Mouse (Mus musculus): ENCODE data around the gene Rere.
"Not testable (repeated sequence)": the region's sequence is repeated elsewhere in the genome, so short reads cannot be mapped to it uniquely, and the experiment has no call there.

The Rere gene

GRCm38 (mm10) chr4:150592087-150592486 is 310.6 kb downstream of the Rere start:
- no peak for DNase-seq

GRCm38 (mm10) chr4:150593473-150594217 is 312.2 kb downstream of the Rere start:
- no peak for DNase-seq

- no peak for DNase-seq
Measured at GRCm38 (mm10) chr4:150594298-150594829, 312.9 kb downstream of the Rere start.

- DNase-seq, result no peak
Measured at GRCm38 (mm10) chr4:150595071-150595470, 313.6 kb downstream of the Rere start.

- DNase-seq, result no peak
Measured at GRCm38 (mm10) chr4:150595991-150596390, 314.5 kb downstream of the Rere start.

DNA sequence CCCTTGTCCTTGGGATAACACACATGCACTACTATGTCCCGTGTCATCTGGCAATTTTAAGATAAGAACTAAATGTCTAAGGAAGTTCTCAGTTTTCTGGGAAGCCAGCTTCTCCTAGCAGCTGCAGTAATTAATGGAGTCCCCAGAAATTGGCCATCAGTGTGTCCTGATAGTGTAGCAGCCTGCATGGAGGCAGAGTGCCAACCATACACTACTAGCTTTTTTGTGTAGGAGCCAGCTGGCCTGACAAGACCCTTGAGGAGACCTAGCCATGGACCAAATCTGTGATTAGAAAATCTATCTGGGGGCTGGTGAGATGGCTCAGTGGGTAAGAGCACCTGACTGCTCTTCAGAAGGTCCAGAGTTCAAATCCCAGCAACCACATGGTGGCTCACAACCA is 317.2 kb downstream of the Rere start:
- DNase-seq, result no peak

DNA sequence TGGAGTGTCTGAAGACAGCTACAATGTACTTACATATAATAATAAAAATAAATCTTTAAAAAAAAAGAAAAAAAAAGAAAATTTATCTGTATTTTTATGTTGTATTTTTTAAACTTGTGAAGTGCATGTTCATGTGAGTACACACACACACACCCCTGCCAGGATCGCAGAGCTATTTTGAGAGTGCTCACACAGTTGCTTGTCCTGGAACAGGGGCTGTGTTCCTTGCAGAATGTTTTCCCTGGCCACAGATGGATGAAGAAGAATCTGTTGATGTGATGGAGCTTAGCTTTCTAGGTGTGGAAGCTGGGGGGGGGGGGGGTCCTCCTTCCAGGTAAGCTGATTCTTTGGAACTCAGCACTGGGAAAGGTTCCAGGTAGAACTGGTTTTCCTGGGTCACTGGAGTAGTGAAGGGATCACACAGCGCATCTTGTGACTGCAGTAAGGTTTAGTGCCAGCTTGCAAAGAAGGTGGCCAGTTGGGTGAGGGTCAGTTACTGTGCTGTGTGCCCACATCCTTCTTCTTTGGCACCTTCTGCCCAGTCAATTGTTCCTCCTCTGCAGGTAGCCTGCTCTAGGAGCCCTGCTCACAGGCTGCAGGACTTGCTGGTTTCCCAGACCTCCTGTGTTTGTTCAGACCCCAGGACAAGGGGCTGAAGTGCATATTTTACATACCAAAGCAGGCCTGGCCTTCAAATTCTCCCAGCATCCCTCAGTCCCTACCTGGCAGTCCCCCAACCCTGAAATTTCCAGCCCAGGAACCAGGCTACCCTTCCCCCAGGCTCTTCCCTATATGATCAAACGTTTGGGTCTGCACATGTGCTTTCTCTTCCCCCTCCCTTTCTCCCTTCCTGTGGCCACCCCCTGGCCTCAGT is 317.9 kb downstream of the Rere start:
- no peak for DNase-seq

DNA sequence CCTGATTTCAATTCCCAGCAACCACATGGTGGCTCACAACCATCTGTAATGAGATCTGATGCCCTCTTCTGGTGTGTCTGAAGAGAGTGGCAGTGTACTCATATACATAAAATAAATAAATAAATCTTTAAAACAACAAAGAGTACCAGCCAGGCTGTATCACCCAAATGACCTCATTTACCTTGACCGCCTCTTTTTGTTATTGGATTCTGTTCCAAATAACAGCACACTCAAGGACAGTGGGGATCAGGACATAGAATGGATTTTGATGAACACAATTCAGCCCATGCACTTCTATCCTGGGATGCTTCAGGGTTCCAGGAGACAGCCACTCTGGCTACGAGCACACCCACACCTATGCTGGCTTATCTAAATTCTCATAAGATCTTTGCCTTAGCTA is 319.1 kb downstream of the Rere start:
- not testable (repeated sequence) for DNase-seq

DNA sequence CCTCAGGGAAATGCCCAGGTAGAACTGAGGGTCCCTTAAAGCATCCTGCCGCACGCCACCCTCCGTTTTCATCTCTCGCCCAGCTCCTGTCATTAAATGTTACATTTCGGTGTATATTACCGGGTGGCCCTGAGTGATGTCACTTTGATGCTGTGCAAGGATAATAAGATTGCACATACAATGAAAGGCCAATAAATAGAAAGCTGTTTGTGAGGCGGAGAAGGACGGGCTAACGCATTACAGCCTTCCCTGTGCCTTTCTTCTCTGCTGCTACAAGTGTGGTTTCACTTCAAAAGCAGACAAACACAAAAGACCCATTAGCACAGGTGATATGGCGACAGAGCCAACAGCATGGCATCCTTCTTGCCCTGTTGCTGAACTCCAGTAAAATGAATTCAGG is 320.0 kb downstream of the Rere start:
- DNase-seq, result no peak

GRCm38 (mm10) chr4:150603366-150604061 is 322.1 kb downstream of the Rere start:
- no peak for DNase-seq

GRCm38 (mm10) chr4:150605804-150606203 is 324.4 kb downstream of the Rere start:
- no peak for DNase-seq

DNA sequence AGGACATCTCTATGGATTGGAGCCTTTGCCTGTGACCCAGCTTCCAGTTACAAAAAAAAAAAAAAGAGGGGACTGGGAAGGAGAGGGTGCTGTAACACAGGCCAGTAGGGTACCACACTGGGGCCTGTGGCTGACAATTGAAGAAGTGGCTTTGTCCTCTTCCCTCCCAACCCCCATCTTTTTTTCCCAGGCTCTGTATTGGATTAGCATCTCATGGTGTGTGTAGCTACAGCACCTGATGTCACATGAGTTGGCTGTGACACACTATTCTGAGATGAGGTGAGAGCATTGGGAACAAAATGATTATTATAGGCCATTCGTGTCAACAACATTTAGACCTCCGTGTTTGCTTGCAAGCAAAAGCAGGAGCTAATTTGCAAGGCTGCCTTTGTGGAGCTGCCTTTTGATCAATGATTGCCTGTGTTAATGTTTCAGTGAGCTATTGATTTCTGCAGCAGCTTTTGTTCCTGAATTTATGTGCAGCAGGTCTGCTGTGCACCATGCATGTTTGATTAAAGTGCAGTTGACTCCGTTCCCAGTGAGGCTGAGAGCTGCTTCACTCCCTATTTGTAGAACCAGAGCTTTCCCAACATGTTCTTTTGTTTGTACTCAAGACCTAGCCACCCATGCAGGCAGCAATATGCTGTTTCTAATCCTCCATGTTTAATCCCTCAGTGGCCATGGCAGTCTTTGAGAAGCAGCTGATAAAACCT is 325.2 kb downstream of the Rere start:
- no peak for DNase-seq

- DNase-seq, result no peak
Measured at GRCm38 (mm10) chr4:150608670-150609069, 327.2 kb downstream of the Rere start.

DNA sequence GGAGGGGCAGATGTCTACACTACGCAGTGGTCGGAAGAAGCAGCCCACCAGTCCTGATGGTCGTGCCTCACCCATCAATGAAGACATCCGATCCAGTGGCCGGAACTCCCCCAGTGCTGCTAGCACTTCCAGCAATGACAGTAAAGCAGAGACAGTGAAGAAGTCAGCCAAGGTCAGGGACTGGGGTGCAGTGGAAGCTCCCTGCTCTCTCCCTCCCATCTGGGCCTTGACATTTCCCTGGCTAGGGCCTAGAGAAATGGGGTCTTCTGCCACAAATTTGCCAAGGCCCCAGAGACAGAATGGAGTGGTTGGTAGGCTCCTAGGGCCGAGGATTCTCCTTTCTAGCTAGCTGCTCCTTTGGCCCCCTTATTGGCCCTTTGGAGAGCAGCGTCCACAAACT is 332.3 kb downstream of the Rere start:
- DNase-seq, result no peak

DNA sequence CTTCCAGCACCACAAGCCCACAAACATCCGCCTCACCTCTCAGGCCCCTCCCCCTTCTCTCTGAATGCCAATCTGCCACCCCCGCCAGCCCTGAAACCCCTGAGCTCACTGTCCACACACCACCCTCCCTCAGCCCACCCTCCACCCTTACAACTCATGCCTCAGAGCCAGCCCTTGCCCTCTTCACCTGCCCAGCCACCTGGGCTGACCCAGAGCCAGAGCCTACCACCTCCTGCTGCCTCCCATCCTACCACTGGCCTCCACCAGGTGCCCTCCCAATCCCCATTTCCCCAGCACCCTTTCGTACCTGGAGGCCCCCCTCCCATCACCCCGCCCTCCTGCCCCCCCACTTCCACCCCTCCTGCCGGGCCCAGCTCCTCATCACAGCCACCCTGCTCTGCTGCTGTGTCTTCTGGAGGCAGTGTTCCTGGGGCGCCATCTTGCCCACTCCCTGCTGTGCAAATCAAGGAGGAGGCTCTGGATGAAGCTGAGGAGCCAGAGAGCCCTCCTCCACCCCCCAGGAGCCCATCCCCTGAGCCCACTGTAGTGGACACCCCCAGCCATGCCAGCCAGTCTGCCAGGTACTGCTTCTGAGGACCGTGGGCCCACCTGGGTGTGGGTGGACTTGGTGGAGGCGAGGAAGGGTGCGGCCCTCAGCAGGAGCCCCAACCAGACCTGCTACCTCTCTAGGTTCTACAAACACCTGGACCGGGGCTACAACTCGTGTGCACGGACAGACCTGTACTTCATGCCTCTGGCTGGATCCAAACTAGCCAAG is 334.0 kb downstream of the Rere start:
- no peak for DNase-seq

GRCm38 (mm10) chr4:150616029-150616420 is 334.6 kb downstream of the Rere start:
- DNase-seq, result no peak

GRCm38 (mm10) chr4:150616841-150617240 is 335.4 kb downstream of the Rere start:
- no peak for DNase-seq

GRCm38 (mm10) chr4:150619011-150619410 is 337.6 kb downstream of the Rere start:
- no peak for DNase-seq

DNA sequence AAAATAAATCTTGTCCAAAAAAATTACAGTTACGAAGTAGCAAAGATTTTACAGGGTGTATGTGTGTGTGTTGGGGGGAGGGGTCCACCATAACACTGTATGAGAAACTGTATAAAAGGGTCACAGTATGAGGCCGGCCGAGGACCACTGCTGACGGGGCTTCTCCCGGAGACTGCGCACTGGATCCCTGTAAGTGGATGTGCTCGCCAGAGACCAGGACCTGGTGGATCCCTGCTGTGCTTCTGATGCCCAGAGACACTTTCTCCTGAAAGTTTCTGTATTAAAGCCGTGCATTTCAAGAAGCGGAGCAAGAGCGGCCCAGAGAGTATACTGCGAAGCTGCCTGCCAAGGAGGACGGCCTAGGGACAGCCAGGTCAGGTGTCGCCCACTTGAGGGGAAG is 341.2 kb downstream of the Rere start:
- DNase-seq, result no peak

DNA sequence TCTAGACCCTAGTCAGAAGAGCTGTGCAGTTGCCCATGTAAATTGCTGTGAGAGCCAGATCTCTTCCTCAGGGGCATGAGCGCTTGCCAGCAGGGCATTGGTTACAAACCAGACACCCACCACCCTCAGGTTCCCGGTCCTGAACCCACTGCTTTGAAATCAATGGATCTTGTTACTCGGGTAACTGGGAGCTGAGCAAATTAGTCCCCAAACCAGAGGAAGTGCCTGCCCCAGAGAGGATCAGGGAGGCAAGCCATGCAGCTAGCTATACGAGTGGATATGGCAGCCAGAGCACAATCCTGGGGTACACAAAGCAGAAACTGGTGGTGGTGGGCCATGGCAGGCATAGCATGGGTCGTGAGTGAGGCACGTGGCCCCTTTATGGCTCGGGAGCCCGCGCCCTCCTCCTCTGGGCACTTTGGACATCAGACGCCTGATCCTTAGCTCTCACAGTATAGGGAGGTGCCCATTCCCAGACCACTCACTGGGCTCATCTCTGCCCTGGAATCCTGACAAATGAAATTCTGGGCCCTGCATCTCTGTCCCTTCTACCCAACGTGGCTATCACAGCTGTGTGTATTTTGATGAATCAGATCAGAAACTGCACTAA is 342.9 kb downstream of the Rere start:
- DNase-seq, result no peak

DNA sequence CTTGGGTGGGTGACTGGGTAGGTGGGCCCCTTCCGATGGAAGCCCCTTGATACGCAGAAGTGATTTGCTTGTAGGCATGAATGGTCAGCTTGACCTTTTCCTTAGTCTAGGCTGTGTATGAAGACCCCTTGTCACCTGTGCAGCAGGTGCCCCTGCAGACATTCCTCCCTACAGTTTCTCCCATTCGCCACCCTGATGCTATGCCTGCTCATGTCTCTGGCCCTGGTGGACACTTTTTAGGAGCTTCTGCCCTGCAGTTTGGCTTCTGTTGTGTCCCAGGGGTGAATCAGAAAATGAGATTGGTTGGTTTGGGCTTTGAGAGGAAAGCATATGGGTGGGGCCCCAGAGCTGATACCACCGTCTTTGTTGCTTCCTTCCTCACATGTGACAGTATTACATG is 343.5 kb downstream of the Rere start:
- DNase-seq, result no peak

Measured in cerebellum, adult 9-11 months (tissue).